Mouse (Mus musculus): ENCODE measurements around the gene Tubgcp2.

DNA sequence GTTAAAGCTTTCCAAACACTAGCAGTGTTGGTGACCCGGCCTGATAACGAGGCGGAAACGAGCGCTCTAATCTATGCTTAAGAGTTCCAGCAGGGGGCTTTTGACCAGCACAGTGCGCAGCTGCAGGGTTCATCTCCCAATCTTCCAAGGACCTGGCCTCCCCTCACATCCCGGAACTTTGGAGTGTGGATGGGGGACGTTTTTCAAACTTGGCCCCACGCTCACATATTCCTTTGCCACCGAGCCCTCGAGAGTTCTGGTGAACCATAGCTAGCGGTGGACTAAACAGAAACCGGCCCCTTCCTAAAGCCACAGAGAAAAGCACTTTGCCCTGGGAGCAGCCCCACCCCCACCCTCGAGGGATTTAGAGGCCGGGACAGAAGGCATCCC, 86.6 kb downstream of the Tubgcp2 start:
- no peak for TF ChIP-seq CTCF (IDR thresholded peaks at IDR 0.05; ENCODE audit: low read depth, low read length)
- no peak for TF ChIP-seq POLR2AphosphoS5 (IDR thresholded peaks at IDR 0.05; ENCODE audit: insufficient replicate concordance, low read depth, low read length)
- no peak for TF ChIP-seq GATA1 (IDR thresholded peaks at IDR 0.05; ENCODE audit: borderline replicate concordance, low read length)
- TF ChIP-seq GATA2 (IDR thresholded peaks at IDR 0.05; ENCODE audit: borderline replicate concordance, low read depth, low read length), result no peak
- TF ChIP-seq TAL1 (conservative IDR thresholded peaks at IDR 0.05; ENCODE audit: low read depth, low read length), result no peak

All from G1E (cell line).